Mouse (Mus musculus) stomach, embryonic 15.5 days (tissue): ENCODE measurements around the gene Polq. TPM values are rescaled to one million over a fixed set of nuclear protein-coding genes. Genes with fewer than 3 reads are reported as not detected.

Experiments used
- ATAC-seq: fragments of 200-750 bp; cut with Nextera tagmentation; 2 replicates; pipeline ENCODE4 v1.8.0; 2017; ENCODE audit warnings: low read depth, moderate number of reproducible peaks, moderate TSS enrichment; ENCODE audit not compliant: insufficient read depth, low FRiP score
- H3K27ac ChIP-seq: fragments of 300-500 bp; sonication (generic); 2 replicates; pipeline ENCODE4 v1.5.1; 2015; ENCODE audit warnings: mild to moderate bottlenecking, inconsistent platforms
- H3K27me3 ChIP-seq: fragments of 300-500 bp; sonication (generic); replicated peaks from 2 replicates; pipeline ENCODE4 v1.6.1; 2015; ENCODE audit warnings: inconsistent platforms
- H3K36me3 ChIP-seq: fragments of 300-500 bp; sonication (generic); 2 replicates; pipeline ENCODE4 v1.6.1; 2015; ENCODE audit warnings: inconsistent platforms
- H3K4me1 ChIP-seq: fragments of 300-500 bp; sonication (generic); 2 replicates; pipeline ENCODE4 v1.6.1; 2015; ENCODE audit warnings: inconsistent platforms
- H3K4me2 ChIP-seq: fragments of 300-500 bp; sonication (generic); 2 replicates; pipeline ENCODE4 v1.6.1; 2015; ENCODE audit warnings: mild to moderate bottlenecking, inconsistent platforms
- H3K4me3 ChIP-seq: fragments of 300-500 bp; sonication (generic); replicated peaks from 2 replicates; pipeline ENCODE4 v1.5.1; 2015; ENCODE audit warnings: inconsistent platforms
- H3K9ac ChIP-seq: fragments of 300-500 bp; sonication (generic); 2 replicates; pipeline ENCODE4 v1.6.1; 2015; ENCODE audit warnings: inconsistent platforms
- H3K9me3 ChIP-seq: fragments of 300-500 bp; sonication (generic); 2 replicates; pipeline ENCODE4 v1.6.1; 2016; ENCODE audit warnings: inconsistent platforms
- WGBS: fragments of 180-500 bp; shearing (Covaris S2); methylation state at CpG from one replicate; pipeline ENCODE4 v1.1.7; 2015; 5-methylcytosine and 5-hydroxymethylcytosine counted together
- polyA plus RNA-seq: library from polyadenylated mRNA; unstranded; fragments of >200 nt; fragmentation: Nextera tagmentation; extraction: Ambion mirVana; gene quantifications from 2 replicates; pipeline ENCODE4 v1.2.1, GENCODE M21; 2015

The Polq gene
- polyA plus RNA-seq, 1 experiment from 2014 or later = 6.8 TPM

- Histone ChIP-seq H3K36me3 (no peaks in the 10 kb centered on the region), H3K4me3 (no peak overlapping the region), H3K9me3 (no peaks in the 10 kb centered on the region), H3K9ac (no peak overlapping the region), H3K27me3 (no peaks in the 10 kb centered on the region), H3K27ac (no peak overlapping the region), H3K4me1 (peaks cover 11% of the 10 kb centered on the region; the same call in 1 of the 2 replicates), H3K4me2 (no peak overlapping the region)
- no peak for ATAC-seq
- WGBS = 48% methylated on average over 4 of the region's 4 CpGs
Measured at GRCm38 (mm10) chr16:37010370-37010769, 1.2 kb upstream of the Polq start.

- peak; percentile 63 for ATAC-seq
- peaks cover 11% of the 10 kb centered on the region; the same call in 1 of the 2 replicates for H3K4me1 ChIP-seq
- no peaks in the 10 kb centered on the region for H3K9me3 ChIP-seq
- H3K9ac ChIP-seq = peak overlapping the region; percentile 77; the same call in 1 of the 2 replicates
- peak overlapping the region; percentile 94 for H3K4me2 ChIP-seq
- peak overlapping the region; percentile 77 for H3K4me3 ChIP-seq
- H3K27me3 ChIP-seq = no peaks in the 10 kb centered on the region
- no peaks in the 10 kb centered on the region for H3K36me3 ChIP-seq
- H3K27ac ChIP-seq = no peak overlapping the region
- WGBS = 1% methylated on average over 26 of the region's 26 CpGs
Measured at GRCm38 (mm10) chr16:37011922-37012289, 320 bp downstream of the Polq start.

- no peak; the same call in 1 of the 2 replicates for ATAC-seq
- no peaks in the 10 kb centered on the region for H3K36me3 ChIP-seq
- H3K27ac ChIP-seq = no peak overlapping the region
- peak overlapping the region; percentile 77 for H3K4me3 ChIP-seq
- WGBS = 40% methylated on average over 5 of the region's 5 CpGs
- H3K9ac ChIP-seq = peak overlapping the region; percentile 77; the same call in 1 of the 2 replicates
- H3K4me1 ChIP-seq = peaks cover 11% of the 10 kb centered on the region; the same call in 1 of the 2 replicates
- H3K9me3 ChIP-seq = no peaks in the 10 kb centered on the region
- no peaks in the 10 kb centered on the region for H3K27me3 ChIP-seq
- H3K4me2 ChIP-seq = peak overlapping the region; percentile 94
Measured at GRCm38 (mm10) chr16:37012336-37012735, 750 bp downstream of the Polq start.

- no peak overlapping the region for H3K27ac ChIP-seq
- H3K4me2 ChIP-seq = no peak overlapping the region
- no peak overlapping the region for H3K4me3 ChIP-seq
- H3K9ac ChIP-seq = no peak overlapping the region
- H3K9me3 ChIP-seq = no peaks in the 10 kb centered on the region
- no peak for ATAC-seq
- H3K36me3 ChIP-seq = no peaks in the 10 kb centered on the region
- no peaks in the 10 kb centered on the region for H3K27me3 ChIP-seq
- WGBS = 78% methylated on average over 3 of the region's 3 CpGs
- H3K4me1 ChIP-seq = no peaks in the 10 kb centered on the region
Measured at GRCm38 (mm10) chr16:37027581-37027980, 16.0 kb downstream of the Polq start.

- Histone ChIP-seq H3K9me3 (no peaks in the 10 kb centered on the region), H3K4me3 (no peak overlapping the region), H3K27me3 (no peaks in the 10 kb centered on the region), H3K36me3 (no peaks in the 10 kb centered on the region), H3K4me2 (no peak overlapping the region), H3K27ac (no peak overlapping the region), H3K9ac (no peak overlapping the region), H3K4me1 (no peaks in the 10 kb centered on the region)
- 70% methylated on average over 3 of the region's 3 CpGs for WGBS
- no peak for ATAC-seq
Measured at GRCm38 (mm10) chr16:37031996-37032395, 20.4 kb downstream of the Polq start.

- H3K27me3 ChIP-seq = no peaks in the 10 kb centered on the region
- no peaks in the 10 kb centered on the region for H3K36me3 ChIP-seq
- H3K9me3 ChIP-seq = no peaks in the 10 kb centered on the region
- H3K4me3 ChIP-seq = no peak overlapping the region
- no peak overlapping the region for H3K27ac ChIP-seq
- H3K4me2 ChIP-seq = no peak overlapping the region
- no peaks in the 10 kb centered on the region for H3K4me1 ChIP-seq
- no peak for ATAC-seq
- H3K9ac ChIP-seq = no peak overlapping the region
- 92% methylated on average over 8 of the region's 8 CpGs for WGBS
Measured at GRCm38 (mm10) chr16:37034751-37035150, 23.2 kb downstream of the Polq start.

- ATAC-seq = no peak
- no peaks in the 10 kb centered on the region for H3K9me3 ChIP-seq
- no peaks in the 10 kb centered on the region for H3K4me1 ChIP-seq
- H3K4me2 ChIP-seq = no peak overlapping the region
- no peak overlapping the region for H3K27ac ChIP-seq
- no peak overlapping the region for H3K9ac ChIP-seq
- 90% methylated on average over 3 of the region's 3 CpGs for WGBS
- H3K27me3 ChIP-seq = no peaks in the 10 kb centered on the region
- no peak overlapping the region for H3K4me3 ChIP-seq
- H3K36me3 ChIP-seq = peaks cover 18% of the 10 kb centered on the region; the same call in 1 of the 2 replicates
Measured at GRCm38 (mm10) chr16:37059631-37060030, 48.0 kb downstream of the Polq start.

GRCm38 (mm10) chr16:37061261-37061660, 49.7 kb downstream of the Polq start:
- 95% methylated on average over 4 of the region's 4 CpGs for WGBS
- Histone ChIP-seq H3K4me1 (no peaks in the 10 kb centered on the region), H3K27me3 (no peaks in the 10 kb centered on the region), H3K27ac (no peak overlapping the region), H3K4me2 (no peak overlapping the region), H3K9me3 (no peaks in the 10 kb centered on the region), H3K4me3 (no peak overlapping the region), H3K36me3 (peaks cover 18% of the 10 kb centered on the region; the same call in 1 of the 2 replicates), H3K9ac (no peak overlapping the region)
- no peak for ATAC-seq

GRCm38 (mm10) chr16:37072354-37072753, 60.8 kb downstream of the Polq start:
- Histone ChIP-seq H3K4me2 (no peak overlapping the region), H3K36me3 (no peaks in the 10 kb centered on the region), H3K4me1 (no peaks in the 10 kb centered on the region), H3K9me3 (no peaks in the 10 kb centered on the region), H3K27ac (no peak overlapping the region), H3K27me3 (no peaks in the 10 kb centered on the region), H3K9ac (no peak overlapping the region), H3K4me3 (no peak overlapping the region)
- WGBS = 86% methylated on average over 5 of the region's 5 CpGs
- ATAC-seq = no peak

GRCm38 (mm10) chr16:37089648-37090047, 78.1 kb downstream of the Polq start:
- Histone ChIP-seq H3K4me3 (no peak overlapping the region), H3K27me3 (no peaks in the 10 kb centered on the region), H3K9ac (no peak overlapping the region), H3K9me3 (no peaks in the 10 kb centered on the region), H3K36me3 (no peaks in the 10 kb centered on the region), H3K27ac (0 out of 2 replicates have a peak overlapping the region, but pooled peaks have one; percentile 16), H3K4me2 (no peak overlapping the region), H3K4me1 (no peaks in the 10 kb centered on the region)
- WGBS = 16% methylated on average over 1 of the region's 1 CpGs
- ATAC-seq = no peak

GRCm38 (mm10) chr16:37094169-37094833, 82.7 kb downstream of the Polq start:
- H3K9ac ChIP-seq = no peak overlapping the region
- H3K36me3 ChIP-seq = no peaks in the 10 kb centered on the region
- H3K4me2 ChIP-seq = no peak overlapping the region
- H3K27ac ChIP-seq = no peak overlapping the region
- no peaks in the 10 kb centered on the region for H3K27me3 ChIP-seq
- ATAC-seq = no peak
- no peak overlapping the region for H3K4me3 ChIP-seq
- WGBS = 69% methylated on average over 4 of the region's 4 CpGs
- no peaks in the 10 kb centered on the region for H3K9me3 ChIP-seq
- no peaks in the 10 kb centered on the region for H3K4me1 ChIP-seq

- no peaks in the 10 kb centered on the region for H3K9me3 ChIP-seq
- no peak overlapping the region for H3K9ac ChIP-seq
- no peaks in the 10 kb centered on the region for H3K36me3 ChIP-seq
- H3K4me1 ChIP-seq = no peaks in the 10 kb centered on the region
- no peaks in the 10 kb centered on the region for H3K27me3 ChIP-seq
- H3K27ac ChIP-seq = no peak overlapping the region
- no peak overlapping the region for H3K4me2 ChIP-seq
- ATAC-seq = no peak
- 29% methylated on average over 5 of the region's 5 CpGs for WGBS
- H3K4me3 ChIP-seq = no peak overlapping the region
Measured at GRCm38 (mm10) chr16:37108763-37109162, 97.2 kb downstream of the Polq start.
